ENCODE assay signal across 17 mouse cellular contexts in genomic region chr16:55134961-55135360, GRCm38 (mm10).
"Had no signal": no experiment of that assay in that cellular context is flagged by ENCODE, and none has a peak within 500 bp of the region (broad histone marks: within the 10 kb centered on the region; RNA-seq: fewer than 3 reads in every experiment).

No protein-coding gene starts in this region.

- H3K4me2 ChIP-seq: lung, embryonic 14.5 days; midbrain, embryonic 13.5 days; neural tube, embryonic 13.5 days; neural tube, embryonic 15.5 days had no signal

- H3K9ac ChIP-seq: lung, embryonic 14.5 days; midbrain, embryonic 13.5 days; neural tube, embryonic 13.5 days; neural tube, embryonic 15.5 days had no signal

- ATAC-seq: midbrain, embryonic 13.5 days had no signal

- H3K36me3 ChIP-seq: midbrain, embryonic 10.5 days; midbrain, embryonic 13.5 days; neural tube, embryonic 13.5 days; neural tube, embryonic 15.5 days had no signal

- DNase-seq: lung, adult 18-20 months; lung, embryonic 14.5 days; lung, postnatal 10 days; lung, postnatal 4 days; retina, postnatal 1 day; right cerebral cortex, adult 18-20 months; right cerebral cortex, postnatal 25 days; right cerebral cortex, postnatal 4 days; spleen, adult 18-20 months; thymus, adult 18-20 months; thymus, postnatal 14 days; thymus, postnatal 36 days had no signal

- H3K9me3 ChIP-seq: midbrain, embryonic 10.5 days; midbrain, embryonic 13.5 days; neural tube, embryonic 13.5 days; neural tube, embryonic 15.5 days had no signal

- H3K4me1 ChIP-seq: midbrain, embryonic 10.5 days; midbrain, embryonic 13.5 days; neural tube, embryonic 13.5 days; neural tube, embryonic 15.5 days had no signal

- H3K27me3 ChIP-seq: midbrain, embryonic 13.5 days; neural tube, embryonic 13.5 days; neural tube, embryonic 15.5 days had no signal

- H3K27ac ChIP-seq: midbrain, embryonic 10.5 days; midbrain, embryonic 13.5 days; neural tube, embryonic 13.5 days; neural tube, embryonic 15.5 days had no signal

- H3K4me3 ChIP-seq: midbrain, embryonic 10.5 days; midbrain, embryonic 13.5 days; myocyte; neural tube, embryonic 13.5 days; neural tube, embryonic 15.5 days had no signal
